Mouse (Mus musculus): Measurements from ENCODE around the gene Ttll11.

- no peak for TF ChIP-seq CTCF (IDR thresholded peaks at IDR 0.05; ENCODE audit: control insufficient read depth, insufficient read depth, low read length)
- no peak for TF ChIP-seq POLR2A (IDR thresholded peaks at IDR 0.05; ENCODE audit: borderline replicate concordance, control insufficient read depth, low read depth, low read length)
These were observed 261.1 kb downstream of the Ttll11 start for GRCm38 (mm10) chr2:35718662-35719061.

Data from bone marrow, adult 2 months (tissue).